Mouse (Mus musculus) CD4-positive, CD25-positive, alpha-beta regulatory T cell, adult 4 months (primary cell): ENCODE measurements around the gene Cdnf. TPM values are rescaled to one million over a fixed set of nuclear protein-coding genes. Genes with fewer than 3 reads are reported as not detected.

Experiments
- polyA plus RNA-seq, 2 experiments: library from polyadenylated mRNA; unstranded; fragments of 100-300 nt; shearing (Covaris generic); gene quantifications; one replicate each; pipeline ENCODE4 v1.2.1; 2017

The Cdnf gene
- polyA plus RNA-seq, 2 experiments from 2014 or later, result 0.24 to 1.2 TPM

Other genes starting within 250 kb of the Cdnf start
- 10 to 100 TPM; 57.0 to 61.4 TPM for gene Nmt2, start 228.8 kb upstream of the Cdnf start, polyA plus RNA-seq
- 10 to 100 TPM; 20.8 to 21.6 TPM for gene Rpp38, start 180.4 kb upstream of the Cdnf start, polyA plus RNA-seq
- gene Acbd7, start 176.9 kb upstream of the Cdnf start, polyA plus RNA-seq, result under 1 TPM in 1 of 2 experiments, not detected in 1; 0.65 TPM
- gene Olah, start 115.8 kb upstream of the Cdnf start, polyA plus RNA-seq, result not detected
- gene Meig1, start 90.4 kb upstream of the Cdnf start, polyA plus RNA-seq, result not detected
- 10 to 100 TPM; 16.8 to 19.8 TPM for gene Dclre1c, start 88.9 kb upstream of the Cdnf start, polyA plus RNA-seq
- gene Suv39h2, start 38.0 kb upstream of the Cdnf start, polyA plus RNA-seq, result 1 to 10 TPM in 1 of 2 experiments, under 1 TPM in 1; 0.90 to 1.1 TPM
- gene Gm45902, start 240 bp upstream of the Cdnf start, polyA plus RNA-seq, result 1 to 10 TPM; 2.3 to 3.4 TPM
- gene Hspa14, start 216 bp upstream of the Cdnf start, polyA plus RNA-seq, result 100 to 1,000 TPM; 108 to 136 TPM
- 100 to 1,000 TPM; 204 to 239 TPM for gene Fam107b, start 57.5 kb downstream of the Cdnf start, polyA plus RNA-seq